ENCODE assay signal across 10 mouse cellular contexts in genomic region chr1:156184158-156184571, GRCm38 (mm10). TPM values are rescaled to one million over a fixed set of nuclear protein-coding genes. Genes with fewer than 3 reads are reported as not detected.
A peak's percentile ranks its signal among the peaks of the same experiment; 100 is the strongest.
DNase-seq lines count a peak whose midpoint lies in the region; ATAC-seq lines count a peak whose summit lies in the region.
"Had no signal": no experiment of that assay in that cellular context is flagged by ENCODE, and none has a peak within 500 bp of the region (broad histone marks: within the 10 kb centered on the region; RNA-seq: fewer than 3 reads in every experiment).

No protein-coding gene starts in this region.

- DNase-seq in heart, postnatal 4 days = no peak
- DNase-seq in embryonic facial prominence, embryonic 10.5 days (ENCODE audit: low spot score) = peak; percentile 68
- DNase-seq in midbrain, embryonic 14.5 days = peak; percentile 69
- no peak for DNase-seq in urinary bladder, postnatal 36 days (ENCODE audit: low spot score in 2 of 2)
- no peak for DNase-seq in frontal cortex, postnatal 36 days (ENCODE audit: low spot score in 2 of 2)
- DNase-seq in spleen, adult 18-20 months = no peak

- H3K27ac ChIP-seq in heart, embryonic 16.5 days (ENCODE audit: low read length) = peak overlapping the region; percentile 56
- H3K27ac ChIP-seq in embryonic facial prominence, embryonic 10.5 days (replicated peaks) = no peak overlapping the region; the same call in 1 of the 2 replicates
- peak overlapping the region; percentile 57 for H3K27ac ChIP-seq in kidney, embryonic 15.5 days
- peak overlapping the region; percentile 77 for H3K27ac ChIP-seq in midbrain, embryonic 14.5 days (replicated peaks; ENCODE audit: low read depth, low read length)

- H3K4me2 ChIP-seq in heart, embryonic 16.5 days (ENCODE audit: low read depth, low read length) = peak overlapping the region; percentile 16; the same call in 1 of the 2 replicates
- H3K4me2 ChIP-seq in kidney, embryonic 15.5 days = peak overlapping the region; percentile 41
- peak overlapping the region; percentile 20 for H3K4me2 ChIP-seq in midbrain, embryonic 14.5 days (ENCODE audit: low read length)
- H3K4me2 ChIP-seq: limb, embryonic 13.5 days had no signal

- peak; percentile 24; the same call in 1 of the 2 replicates for ATAC-seq in heart, embryonic 16.5 days (replicated peaks; ENCODE audit: extremely low read depth, insufficient read depth, low FRiP score)
- ATAC-seq in kidney, embryonic 15.5 days (replicated peaks; ENCODE audit: low FRiP score) = peak; percentile 89
- ATAC-seq in midbrain, embryonic 14.5 days (ENCODE audit: low FRiP score, low TSS enrichment) = peak; percentile 44; the same call in 1 of the 2 replicates

- H3K9me3 ChIP-seq in heart, embryonic 16.5 days (replicated peaks; ENCODE audit: control insufficient read depth, low read length) = peaks cover 7% of the 10 kb centered on the region
- H3K9me3 ChIP-seq in embryonic facial prominence, embryonic 10.5 days = 0 out of 2 replicates have a peak, but pooled peaks cover 5% of the 10 kb centered on the region
- peaks cover 5% of the 10 kb centered on the region; the same call in 1 of the 2 replicates for H3K9me3 ChIP-seq in kidney, embryonic 15.5 days (replicated peaks)
- H3K9me3 ChIP-seq in midbrain, embryonic 14.5 days (ENCODE audit: control insufficient read depth, low read length) = no peaks in the 10 kb centered on the region

- WGBS in heart, embryonic 16.5 days = 12% methylated on average over 11 of the region's 11 CpGs
- WGBS in embryonic facial prominence, embryonic 10.5 days = 22% methylated on average over 11 of the region's 11 CpGs
- under 1% methylated on average over 11 of the region's 11 CpGs for WGBS in kidney, embryonic 15.5 days
- WGBS in midbrain, embryonic 14.5 days = 6% methylated on average over 11 of the region's 11 CpGs

- no peaks in the 10 kb centered on the region for H3K27me3 ChIP-seq in heart, embryonic 16.5 days (ENCODE audit: control insufficient read depth, insufficient read depth, low read length)
- H3K27me3 ChIP-seq in embryonic facial prominence, embryonic 10.5 days (replicated peaks; ENCODE audit: low read depth, poor library complexity, severe bottlenecking) = peaks cover 3% of the 10 kb centered on the region; the same call in 1 of the 2 replicates
- peaks cover 77% of the 10 kb centered on the region for H3K27me3 ChIP-seq in kidney, embryonic 15.5 days
- H3K27me3 ChIP-seq in midbrain, embryonic 14.5 days (ENCODE audit: control insufficient read depth, insufficient read depth, low read length) = no peaks in the 10 kb centered on the region
- H3K27me3 ChIP-seq: CH12.LX; limb, embryonic 13.5 days had no signal

- peaks cover 48% of the 10 kb centered on the region for H3K4me1 ChIP-seq in heart, embryonic 16.5 days (ENCODE audit: control insufficient read depth, insufficient read depth, low read length)
- H3K4me1 ChIP-seq in embryonic facial prominence, embryonic 10.5 days = peaks cover 46% of the 10 kb centered on the region
- H3K4me1 ChIP-seq in kidney, embryonic 15.5 days = peaks cover 30% of the 10 kb centered on the region
- H3K4me1 ChIP-seq in midbrain, embryonic 14.5 days (ENCODE audit: control insufficient read depth, insufficient read depth, low read length) = peaks cover 50% of the 10 kb centered on the region

- H3K9ac ChIP-seq in heart, embryonic 16.5 days (ENCODE audit: low read length) = no peak overlapping the region
- no peak overlapping the region for H3K9ac ChIP-seq in kidney, embryonic 15.5 days
- no peak overlapping the region for H3K9ac ChIP-seq in midbrain, embryonic 14.5 days (replicated peaks; ENCODE audit: low read length)
- H3K9ac ChIP-seq: limb, embryonic 13.5 days had no signal

- H3K4me3 ChIP-seq in heart, embryonic 16.5 days (ENCODE audit: low read length) = no peak overlapping the region; the same call in 1 of the 2 replicates
- H3K4me3 ChIP-seq in embryonic facial prominence, embryonic 10.5 days = 0 out of 2 replicates have a peak overlapping the region, but pooled peaks have one; percentile 18
- no peak overlapping the region for H3K4me3 ChIP-seq in kidney, embryonic 15.5 days (replicated peaks)
- no peak overlapping the region for H3K4me3 ChIP-seq in midbrain, embryonic 14.5 days (replicated peaks; ENCODE audit: low read depth, low read length)
- H3K4me3 ChIP-seq: limb, embryonic 13.5 days had no signal

- no peaks in the 10 kb centered on the region for H3K36me3 ChIP-seq in heart, embryonic 16.5 days (ENCODE audit: control insufficient read depth, insufficient read depth)
- no peaks in the 10 kb centered on the region for H3K36me3 ChIP-seq in embryonic facial prominence, embryonic 10.5 days (replicated peaks)
- H3K36me3 ChIP-seq in kidney, embryonic 15.5 days = no peaks in the 10 kb centered on the region
- no peaks in the 10 kb centered on the region for H3K36me3 ChIP-seq in midbrain, embryonic 14.5 days (ENCODE audit: control insufficient read depth, insufficient read depth, low read length)
- H3K36me3 ChIP-seq: limb, embryonic 13.5 days had no signal

RNA-seq across cellular contexts. Expression of gene Fam163a, which starts 20.7 kb away (rescaled TPM):
- 1.4 and 1.6 TPM in 2 replicates for polyA plus RNA-seq in heart, embryonic 16.5 days (2015; fragmentation: Nextera tagmentation; extraction: Ambion mirVana)
- total RNA-seq in heart, postnatal 4 days (2021) = under 1 TPM; 0.81 to 0.88 TPM
- 1.6 and 2.5 TPM in 2 replicates for polyA plus RNA-seq in embryonic facial prominence, embryonic 10.5 days (2016; fragmentation: Nextera tagmentation; extraction: Ambion mirVana)
- polyA plus RNA-seq in kidney, embryonic 15.5 days (2015; fragmentation: Nextera tagmentation; extraction: Ambion mirVana) = 0.91 and 1.5 TPM in 2 replicates
- polyA plus RNA-seq in midbrain, embryonic 14.5 days (2014; fragmentation: Nextera tagmentation; extraction: Ambion mirVana) = 4.7 and 7.4 TPM in 2 replicates
- total RNA-seq: CH12.LX had no signal

Comparison
In these comparisons a context has a peak if more than half of its experiments do, and no peak if none do; other contexts are left out.
1. ATAC-seq: peak in every context shown above with its lines; median percentile 89 in kidney, embryonic 15.5 days; 44 in midbrain, embryonic 14.5 days; 24 in heart, embryonic 16.5 days.
2. DNase-seq: peak in embryonic facial prominence, embryonic 10.5 days (single experiment) and midbrain, embryonic 14.5 days (single experiment); none in heart, postnatal 4 days (single experiment), urinary bladder, postnatal 36 days (0 of 2), frontal cortex, postnatal 36 days (0 of 2) and spleen, adult 18-20 months (0 of 2).
3. Peak in every context shown above with its lines, with median percentiles within 50 percentile points of each other: H3K4me2 ChIP-seq.